Mouse (Mus musculus): ENCODE results near the gene Gcgr.

DNA sequence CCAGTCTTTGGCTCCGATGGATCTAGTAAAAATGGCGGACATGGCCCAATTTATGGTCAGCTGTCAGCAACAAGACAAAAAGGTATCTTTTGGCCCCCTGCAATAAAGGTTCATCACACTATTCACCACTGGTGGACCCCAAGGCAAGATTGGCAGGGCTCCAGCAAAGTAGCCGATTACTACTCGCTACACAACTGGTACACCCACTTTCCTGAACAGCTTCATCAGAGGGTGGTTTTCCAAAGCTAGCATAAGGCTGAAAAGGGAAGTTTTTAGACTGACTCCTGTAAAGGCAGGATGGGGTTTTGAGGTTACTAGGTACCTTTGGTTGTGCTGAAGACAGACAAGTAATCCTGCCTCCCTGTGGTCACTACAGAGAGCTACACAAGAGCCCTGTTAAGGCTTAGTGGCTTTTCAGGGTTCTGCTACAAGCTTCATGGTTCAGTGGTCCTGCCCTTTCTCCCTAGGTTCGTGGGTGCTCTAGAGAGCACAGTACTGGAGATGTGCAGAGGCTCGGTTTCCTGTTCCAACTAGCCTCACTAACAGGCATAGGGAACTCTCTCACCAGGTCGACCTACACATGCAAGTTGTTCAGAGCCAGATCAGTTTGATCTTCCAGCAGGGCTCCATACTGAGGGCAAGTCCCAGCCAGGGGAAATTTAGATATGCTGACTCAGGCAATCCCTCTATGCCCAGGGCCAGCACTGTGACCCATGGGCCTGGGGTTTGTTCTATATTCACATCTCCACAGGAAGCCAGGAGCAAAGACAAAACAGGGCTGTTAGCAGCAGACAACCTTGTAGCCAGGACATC lies 46.9 kb downstream of the Gcgr start:
- TF ChIP-seq POLR2A (IDR thresholded peaks at IDR 0.05; ENCODE audit: insufficient read depth, low read depth, low read length) (no peak), CTCF (IDR thresholded peaks at IDR 0.05; ENCODE audit: insufficient read depth, low read depth, low read length) (no peak)

All from olfactory bulb, adult 2 months (tissue).